Mouse (Mus musculus): Measurements from ENCODE around the gene Tnik.

- TF ChIP-seq POLR2A (IDR thresholded peaks at IDR 0.05; ENCODE audit: insufficient read depth, low read depth, low read length) = no peak
- TF ChIP-seq CTCF (IDR thresholded peaks at IDR 0.05; ENCODE audit: insufficient read depth, low read depth, low read length) = no peak
Measured at GRCm38 (mm10) chr3:28616386-28616785, 353.4 kb downstream of the Tnik start.

Measured in olfactory bulb, adult 2 months (tissue).